ENCODE assay signal across 22 mouse cellular contexts in the genomic region with DNA sequence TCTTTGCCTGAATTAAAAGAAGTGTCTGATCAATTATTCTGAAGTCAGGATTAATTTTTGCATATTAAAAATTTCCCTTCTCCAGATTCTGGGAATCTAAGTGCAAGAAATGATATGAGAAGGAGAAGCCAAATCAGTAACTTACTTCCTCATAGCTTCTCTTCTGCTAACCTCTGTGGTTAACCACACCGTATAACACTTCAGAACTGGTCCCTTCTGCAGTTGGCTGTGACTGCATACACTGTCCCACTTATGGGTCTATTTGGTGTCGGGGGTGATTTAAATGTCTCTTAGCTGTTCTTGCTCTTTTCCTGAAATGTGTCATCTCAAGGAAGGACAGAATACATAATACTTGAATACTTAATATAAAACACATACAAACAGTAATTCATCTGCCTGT.
DNase-seq lines count a peak whose midpoint lies in the region; ATAC-seq and TF ChIP-seq lines count a peak whose summit lies in the region.
"Had no signal": no experiment of that assay in that cellular context is flagged by ENCODE, and none has a peak within 500 bp of the region (broad histone marks: within the 10 kb centered on the region; RNA-seq: fewer than 3 reads in every experiment).

No protein-coding gene starts in this region.

- no peaks in the 10 kb centered on the region for H3K9me3 ChIP-seq in MEL (replicated peaks; ENCODE audit: insufficient read depth, low read length)
- H3K9me3 ChIP-seq in forebrain, embryonic 16.5 days (ENCODE audit: control insufficient read depth, low read length) = no peaks in the 10 kb centered on the region
- H3K9me3 ChIP-seq: embryonic facial prominence, embryonic 10.5 days; forebrain, embryonic 13.5 days; G1E; heart, embryonic 13.5 days; hindbrain, embryonic 13.5 days; intestine, embryonic 15.5 days had no signal

- no peak for TF ChIP-seq RAD21 in MEL (IDR thresholded peaks at IDR 0.05; ENCODE audit: low read depth, low read length)

- DNase-seq in 3T3-L1 (ENCODE audit: low read depth, low spot score) (peak; percentile 19), MEL (ENCODE audit: low read depth, low spot score) (peak; percentile 16)
- DNase-seq in left cerebral cortex, postnatal 36 days (ENCODE audit: low spot score in 2 of 2) = no peak
- no peak for DNase-seq in spleen, adult 18-20 months
- DNase-seq: adrenal gland, adult 2 months; cerebellum, adult 11-12 months; cerebellum, adult 9-10 months; cerebellum, postnatal 25 days; gastrocnemius, adult 2 months; gastrocnemius, postnatal 25 days; heart, adult 11 months; heart, postnatal 36 days had no signal

- 96% methylated on average over 2 of the region's 2 CpGs for WGBS in forebrain, embryonic 16.5 days

- H3K36me3 ChIP-seq in MEL (ENCODE audit: control insufficient read depth in 1 of 2, insufficient read depth in 2 of 2, low read length in 2 of 2) = no peaks in the 10 kb centered on the region
- no peaks in the 10 kb centered on the region for H3K36me3 ChIP-seq in forebrain, embryonic 16.5 days (ENCODE audit: control insufficient read depth, insufficient read depth)
- H3K36me3 ChIP-seq: embryonic facial prominence, embryonic 10.5 days; G1E; heart, embryonic 13.5 days; hindbrain, embryonic 13.5 days; intestine, embryonic 15.5 days had no signal

- TF ChIP-seq POLR2A in MEL (IDR thresholded peaks at IDR 0.05; ENCODE audit: control insufficient read depth in 1 of 2, insufficient read depth in 1 of 2, low read depth in 1 of 2, low read length in 2 of 2, poor library complexity in 1 of 2) = no peak

- TF ChIP-seq CTCF in MEL (IDR thresholded peaks at IDR 0.05 in 2 of 3, conservative IDR thresholded peaks at IDR 0.05 in 1 of 3; ENCODE audit: control insufficient read depth in 1 of 3, insufficient read depth in 1 of 3, low read depth in 2 of 3, low read length in 3 of 3, poor library complexity in 1 of 3, severe bottlenecking in 1 of 3) = no peak

- H3K4me2 ChIP-seq in forebrain, embryonic 16.5 days (ENCODE audit: low read length) = no peak overlapping the region
- H3K4me2 ChIP-seq: forebrain, embryonic 13.5 days; heart, embryonic 13.5 days; hindbrain, embryonic 13.5 days; intestine, embryonic 15.5 days had no signal

- no peaks in the 10 kb centered on the region for H3K27me3 ChIP-seq in MEL (ENCODE audit: control insufficient read depth in 1 of 2, insufficient read depth in 2 of 2, low read length in 2 of 2)
- H3K27me3 ChIP-seq in forebrain, embryonic 16.5 days (replicated peaks; ENCODE audit: control insufficient read depth, insufficient read depth, low read length) = no peaks in the 10 kb centered on the region
- H3K27me3 ChIP-seq: forebrain, embryonic 13.5 days; heart, embryonic 13.5 days; hindbrain, embryonic 13.5 days; intestine, embryonic 15.5 days had no signal

- H3K9ac ChIP-seq in MEL (ENCODE audit: control insufficient read depth, low read depth, low read length, poor library complexity, severe bottlenecking) = no peak overlapping the region
- H3K9ac ChIP-seq in forebrain, embryonic 16.5 days (replicated peaks; ENCODE audit: low read depth, low read length) = no peak overlapping the region
- H3K9ac ChIP-seq: forebrain, embryonic 13.5 days; heart, embryonic 13.5 days; hindbrain, embryonic 13.5 days; intestine, embryonic 15.5 days had no signal

- ATAC-seq in common myeloid progenitor, adult 5-6 weeks (replicated peaks; ENCODE audit: low read depth, poor library complexity, severe bottlenecking) = peak; percentile 100
- ATAC-seq in megakaryocyte progenitor cell, adult 5-6 weeks (replicated peaks; ENCODE audit: poor library complexity) = peak; percentile 99
- ATAC-seq in forebrain, embryonic 16.5 days = no peak
- ATAC-seq: forebrain, embryonic 13.5 days; hindbrain, postnatal 0 days; intestine, embryonic 15.5 days had no signal

- no peak overlapping the region for H3K27ac ChIP-seq in MEL (ENCODE audit: control insufficient read depth, low read depth, low read length)
- no peak overlapping the region for H3K27ac ChIP-seq in forebrain, embryonic 16.5 days (ENCODE audit: low read length)
- H3K27ac ChIP-seq: embryonic facial prominence, embryonic 10.5 days; forebrain, embryonic 13.5 days; gastrocnemius, adult 2 months; heart, embryonic 13.5 days; hindbrain, embryonic 13.5 days; hindbrain, postnatal 0 days; intestine, embryonic 15.5 days had no signal

- no peaks in the 10 kb centered on the region for H3K4me1 ChIP-seq in MEL (ENCODE audit: control insufficient read depth in 1 of 2, insufficient read depth in 2 of 2, low read length in 2 of 2)
- H3K4me1 ChIP-seq in forebrain, embryonic 16.5 days (replicated peaks; ENCODE audit: control insufficient read depth, insufficient read depth, low read length) = no peaks in the 10 kb centered on the region
- H3K4me1 ChIP-seq: embryonic facial prominence, embryonic 10.5 days; forebrain, embryonic 13.5 days; heart, embryonic 13.5 days; hindbrain, embryonic 13.5 days; intestine, embryonic 15.5 days had no signal

- intact Hi-C loops in left cerebral cortex, postnatal 36 days (cut with DNase I) = no loop called here

- no peak overlapping the region for H3K4me3 ChIP-seq in MEL (ENCODE audit: control insufficient read depth in 1 of 2, insufficient read depth in 1 of 2, low read depth in 2 of 2, low read length in 2 of 2)
- H3K4me3 ChIP-seq in forebrain, embryonic 16.5 days (replicated peaks; ENCODE audit: low read length) = no peak overlapping the region
- H3K4me3 ChIP-seq: embryonic facial prominence, embryonic 10.5 days; forebrain, embryonic 13.5 days; gastrocnemius, adult 2 months; heart, embryonic 13.5 days; hindbrain, embryonic 13.5 days; intestine, embryonic 15.5 days had no signal

- TF ChIP-seq EP300 in MEL (IDR thresholded peaks at IDR 0.05; ENCODE audit: low read depth in 1 of 2, low read length in 2 of 2) = no peak

- H3K79me2 ChIP-seq in MEL (ENCODE audit: control insufficient read depth, insufficient read depth, low read length, poor library complexity) = no peaks in the 10 kb centered on the region

TF ChIP-seq in MEL, 35 proteins besides CTCF, POLR2A, EP300 and RAD21:
- no peak for TF ChIP-seq ZC3H11A (IDR thresholded peaks at IDR 0.05; ENCODE audit: low read depth, low read length)
- 0 out of 2 replicates have a peak, but pooled peaks have one; percentile 22 for TF ChIP-seq RCOR1 (IDR thresholded peaks at IDR 0.05; ENCODE audit: low read depth, low read length)
TF ChIP-seq in MEL: peak in this region for 1.

Comparison
In these comparisons a context has a peak if more than half of its experiments do, and no peak if none do; other contexts are left out.
1. DNase-seq: peak in 3T3-L1 (single experiment) and MEL (single experiment); none in left cerebral cortex, postnatal 36 days (0 of 2) and spleen, adult 18-20 months (0 of 2).